Mouse (Mus musculus): Measurements from ENCODE around the gene Gspt1. TPM values are rescaled to one million over a fixed set of nuclear protein-coding genes. Genes with fewer than 3 reads are reported as not detected.

Gene Gspt1
- polyA plus RNA-seq, 1 experiment from 2014 or later, result 111 TPM

DNA sequence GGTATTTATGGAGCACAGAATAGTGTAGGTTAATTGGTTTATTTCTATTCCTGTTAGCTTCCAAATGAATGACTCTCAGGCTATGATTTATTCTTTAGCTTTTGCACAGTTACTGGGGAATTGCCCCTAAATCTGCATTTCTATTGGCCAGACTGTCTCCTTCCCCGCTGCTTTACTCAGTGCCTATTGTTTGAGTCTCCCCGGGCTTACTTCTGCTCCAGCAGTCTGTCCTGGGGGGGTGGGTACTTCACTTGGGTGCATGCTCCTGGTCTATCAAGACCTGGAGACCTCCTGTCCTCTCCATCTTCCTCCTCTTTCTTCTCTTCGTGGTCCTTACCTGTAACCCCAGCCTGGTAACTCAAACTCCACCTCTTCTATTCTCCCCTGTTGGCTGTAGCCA, 22.8 kb upstream of the Gspt1 start:
- DNase-seq (ENCODE audit: low spot score) (no peak), ATAC-seq (replicated peaks; ENCODE audit: low FRiP score) (no peak)
- Histone ChIP-seq H3K36me3 (ENCODE audit: control insufficient read depth, insufficient read depth, low read length) (no peaks in the 10 kb centered on the region), H3K4me2 (ENCODE audit: low read depth, low read length, severe bottlenecking) (no peak overlapping the region), H3K27me3 (ENCODE audit: control insufficient read depth, insufficient read depth, low read length) (no peaks in the 10 kb centered on the region), H3K9me3 (ENCODE audit: control insufficient read depth, low read length) (no peaks in the 10 kb centered on the region), H3K27ac (ENCODE audit: low read depth, low read length) (no peak overlapping the region), H3K9ac (ENCODE audit: low read length) (no peak overlapping the region), H3K4me3 (ENCODE audit: low read depth, low read length) (no peak overlapping the region), H3K4me1 (replicated peaks; ENCODE audit: control insufficient read depth, insufficient read depth, low read length) (no peaks in the 10 kb centered on the region)
- 48% methylated on average over 3 of the region's 3 CpGs for WGBS

DNA sequence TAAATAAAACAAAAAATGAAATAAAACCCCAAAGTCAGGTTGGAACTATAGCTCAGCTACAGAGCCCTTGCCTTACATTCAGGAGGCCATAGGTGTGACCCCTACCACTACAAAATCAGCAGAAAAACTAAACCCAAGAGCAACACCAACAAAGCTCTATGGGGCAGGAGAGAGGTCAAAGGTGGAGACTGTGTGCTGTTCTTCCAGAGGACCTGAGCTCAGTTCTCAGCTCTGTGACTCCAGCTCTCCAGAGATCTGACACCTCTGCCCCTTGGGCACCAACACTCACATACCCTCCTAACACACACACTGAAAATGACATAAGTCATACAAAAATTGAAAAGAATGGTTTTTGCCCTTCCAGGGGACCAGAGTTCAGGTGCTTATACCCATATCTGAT, 16.9 kb upstream of the Gspt1 start:
- H3K4me1 ChIP-seq (replicated peaks; ENCODE audit: control insufficient read depth, insufficient read depth, low read length), result no peaks in the 10 kb centered on the region
- no peak for DNase-seq (ENCODE audit: low spot score)
- H3K4me3 ChIP-seq (ENCODE audit: low read depth, low read length), result no peak overlapping the region
- no peak overlapping the region for H3K9ac ChIP-seq (ENCODE audit: low read length)
- no peaks in the 10 kb centered on the region for H3K9me3 ChIP-seq (ENCODE audit: control insufficient read depth, low read length)
- no peak overlapping the region for H3K27ac ChIP-seq (ENCODE audit: low read depth, low read length)
- ATAC-seq (replicated peaks; ENCODE audit: low FRiP score), result no peak
- H3K36me3 ChIP-seq (ENCODE audit: control insufficient read depth, insufficient read depth, low read length), result no peaks in the 10 kb centered on the region
- H3K27me3 ChIP-seq (ENCODE audit: control insufficient read depth, insufficient read depth, low read length), result no peaks in the 10 kb centered on the region
- H3K4me2 ChIP-seq (ENCODE audit: low read depth, low read length, severe bottlenecking), result no peak overlapping the region

DNA sequence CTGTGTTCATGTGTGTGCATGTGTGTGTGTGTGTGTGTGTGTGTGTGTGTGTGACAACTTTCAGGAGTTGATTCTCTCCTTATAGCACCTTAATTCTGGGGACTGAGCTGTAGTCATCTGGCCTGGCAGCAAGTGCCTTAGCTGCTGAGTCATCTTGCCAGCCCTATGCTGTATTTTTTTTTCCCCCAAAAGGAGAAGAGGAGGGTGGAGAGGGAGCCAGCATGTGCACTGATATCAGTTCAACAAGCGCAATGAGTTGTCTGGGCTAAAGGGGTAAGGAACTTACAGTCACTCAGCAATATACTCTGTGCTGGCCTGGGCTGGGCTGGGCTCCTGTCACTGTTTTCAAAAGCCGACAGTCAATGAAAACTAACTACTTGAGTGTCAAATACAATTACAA, 16.5 kb upstream of the Gspt1 start:
- Histone ChIP-seq H3K9me3 (ENCODE audit: control insufficient read depth, low read length) (no peaks in the 10 kb centered on the region), H3K27me3 (ENCODE audit: control insufficient read depth, insufficient read depth, low read length) (no peaks in the 10 kb centered on the region), H3K36me3 (ENCODE audit: control insufficient read depth, insufficient read depth, low read length) (no peaks in the 10 kb centered on the region), H3K4me2 (ENCODE audit: low read depth, low read length, severe bottlenecking) (no peak overlapping the region), H3K27ac (ENCODE audit: low read depth, low read length) (no peak overlapping the region), H3K9ac (ENCODE audit: low read length) (no peak overlapping the region), H3K4me3 (ENCODE audit: low read depth, low read length) (no peak overlapping the region), H3K4me1 (replicated peaks; ENCODE audit: control insufficient read depth, insufficient read depth, low read length) (no peaks in the 10 kb centered on the region)
- 88% methylated on average over 2 of the region's 2 CpGs for WGBS
- no peak for DNase-seq (ENCODE audit: low spot score)
- ATAC-seq (replicated peaks; ENCODE audit: low FRiP score), result no peak

DNA sequence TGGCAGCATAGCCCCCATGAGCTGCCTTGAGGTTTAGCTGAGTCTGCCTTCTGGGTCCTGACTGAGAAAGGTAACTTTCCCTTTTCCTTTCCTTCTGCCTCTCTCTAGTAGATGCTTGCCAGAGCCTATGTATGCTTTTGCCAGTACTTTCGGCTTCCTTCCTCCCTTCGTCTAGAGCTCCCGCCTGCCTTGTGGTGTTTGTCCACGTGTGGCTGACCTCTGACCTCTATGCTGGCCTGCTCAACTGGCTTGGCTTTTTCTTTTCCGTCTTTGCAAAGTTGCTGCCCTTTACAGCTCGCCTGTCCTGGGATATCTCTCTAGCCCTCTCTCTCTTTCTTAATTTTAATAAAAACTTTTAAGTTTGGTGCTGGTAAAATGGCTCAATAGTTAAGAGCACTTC, 15.7 kb upstream of the Gspt1 start:
- H3K9ac ChIP-seq (ENCODE audit: low read length), result no peak overlapping the region
- 40% methylated on average over 6 of the region's 6 CpGs for WGBS
- no peak overlapping the region for H3K4me3 ChIP-seq (ENCODE audit: low read depth, low read length)
- ATAC-seq (replicated peaks; ENCODE audit: low FRiP score) (no peak), DNase-seq (ENCODE audit: low spot score) (no peak)
- no peaks in the 10 kb centered on the region for H3K9me3 ChIP-seq (ENCODE audit: control insufficient read depth, low read length)
- no peak overlapping the region for H3K27ac ChIP-seq (ENCODE audit: low read depth, low read length)
- H3K4me1 ChIP-seq (replicated peaks; ENCODE audit: control insufficient read depth, insufficient read depth, low read length), result no peaks in the 10 kb centered on the region
- H3K4me2 ChIP-seq (ENCODE audit: low read depth, low read length, severe bottlenecking), result no peak overlapping the region
- H3K27me3 ChIP-seq (ENCODE audit: control insufficient read depth, insufficient read depth, low read length), result no peaks in the 10 kb centered on the region
- no peaks in the 10 kb centered on the region for H3K36me3 ChIP-seq (ENCODE audit: control insufficient read depth, insufficient read depth, low read length)

DNA sequence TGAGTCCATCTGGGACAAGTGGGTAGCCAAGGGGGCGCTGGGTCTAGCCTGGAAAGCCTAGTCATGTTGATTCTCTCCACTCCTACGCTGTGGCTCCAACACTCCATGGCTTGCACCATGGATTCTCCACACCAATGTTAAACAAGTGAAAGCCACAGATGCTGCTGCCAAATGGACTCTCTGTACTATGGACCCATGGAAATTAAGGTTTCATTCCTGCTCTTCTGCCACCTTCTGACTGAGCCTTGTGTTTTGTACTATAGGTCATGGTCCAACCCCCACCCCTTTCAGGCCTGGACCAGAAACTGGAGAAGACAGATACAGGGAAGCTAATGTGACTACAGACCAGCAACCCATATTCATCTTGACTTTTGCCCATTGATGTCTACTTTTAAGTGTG, 12.4 kb upstream of the Gspt1 start:
- Histone ChIP-seq H3K27me3 (ENCODE audit: control insufficient read depth, insufficient read depth, low read length) (no peaks in the 10 kb centered on the region), H3K27ac (ENCODE audit: low read depth, low read length) (no peak overlapping the region), H3K9ac (ENCODE audit: low read length) (no peak overlapping the region), H3K4me2 (ENCODE audit: low read depth, low read length, severe bottlenecking) (no peak overlapping the region), H3K4me3 (ENCODE audit: low read depth, low read length) (no peak overlapping the region), H3K4me1 (replicated peaks; ENCODE audit: control insufficient read depth, insufficient read depth, low read length) (no peaks in the 10 kb centered on the region), H3K9me3 (ENCODE audit: control insufficient read depth, low read length) (no peaks in the 10 kb centered on the region), H3K36me3 (ENCODE audit: control insufficient read depth, insufficient read depth, low read length) (no peaks in the 10 kb centered on the region)
- no peak for ATAC-seq (replicated peaks; ENCODE audit: low FRiP score)
- DNase-seq (ENCODE audit: low spot score), result no peak
- 75% methylated on average over 2 of the region's 2 CpGs for WGBS

DNA sequence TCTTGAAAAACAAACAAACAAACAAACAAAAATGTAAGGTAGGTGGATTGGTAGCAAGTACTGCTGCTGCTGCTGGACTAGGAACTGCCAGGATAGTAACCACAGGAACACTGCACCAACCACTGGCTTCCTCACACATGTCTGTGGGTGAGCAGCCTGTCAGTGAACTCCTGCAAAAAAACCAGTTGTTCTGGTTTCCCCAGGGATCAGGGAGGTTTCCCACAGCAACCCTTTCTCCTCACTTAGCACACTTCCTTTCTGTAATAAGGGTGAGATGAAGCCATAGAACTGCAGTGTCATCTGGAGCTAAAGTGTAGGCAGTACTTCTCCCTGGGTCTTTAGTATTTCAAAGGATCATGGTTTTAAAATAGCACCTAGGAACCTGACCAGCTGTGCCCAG, 9.1 kb upstream of the Gspt1 start:
- Histone ChIP-seq H3K27me3 (ENCODE audit: control insufficient read depth, insufficient read depth, low read length) (no peaks in the 10 kb centered on the region), H3K36me3 (ENCODE audit: control insufficient read depth, insufficient read depth, low read length) (no peaks in the 10 kb centered on the region), H3K9me3 (ENCODE audit: control insufficient read depth, low read length) (no peaks in the 10 kb centered on the region), H3K4me3 (ENCODE audit: low read depth, low read length) (no peak overlapping the region), H3K9ac (ENCODE audit: low read length) (no peak overlapping the region), H3K4me1 (replicated peaks; ENCODE audit: control insufficient read depth, insufficient read depth, low read length) (no peaks in the 10 kb centered on the region), H3K27ac (ENCODE audit: low read depth, low read length) (no peak overlapping the region), H3K4me2 (ENCODE audit: low read depth, low read length, severe bottlenecking) (no peak overlapping the region)
- no peak for DNase-seq (ENCODE audit: low spot score)
- ATAC-seq (replicated peaks; ENCODE audit: low FRiP score), result no peak

DNA sequence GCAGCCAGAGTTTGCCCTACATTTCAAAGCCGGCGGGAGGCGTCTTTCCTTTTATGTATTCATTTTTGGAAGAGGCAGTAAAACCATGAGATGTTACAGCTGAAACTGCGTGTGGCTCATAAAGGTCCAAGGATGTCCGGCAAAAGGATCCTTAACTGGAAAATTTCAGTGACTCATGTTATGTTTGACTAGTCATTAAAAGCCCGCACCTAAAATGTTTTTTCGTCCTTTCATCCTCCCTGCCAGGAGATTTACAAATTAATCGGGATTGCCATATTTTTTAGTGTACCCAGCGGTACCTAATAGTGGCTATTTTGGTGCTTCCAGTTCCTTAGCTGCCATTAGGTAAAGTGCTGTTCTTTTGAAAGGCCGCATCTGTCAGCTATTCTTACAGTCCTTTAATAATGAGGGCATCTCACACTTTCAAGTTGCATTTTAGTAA, 619 bp upstream of the Gspt1 start:
- Histone ChIP-seq H3K4me1 (replicated peaks; ENCODE audit: control insufficient read depth, insufficient read depth, low read length) (peaks cover 6% of the 10 kb centered on the region; the same call in 1 of the 2 replicates), H3K9ac (ENCODE audit: low read length) (peak overlapping the region; percentile 95), H3K27me3 (ENCODE audit: control insufficient read depth, insufficient read depth, low read length) (no peaks in the 10 kb centered on the region), H3K4me3 (ENCODE audit: low read depth, low read length) (peak overlapping the region; percentile 100), H3K4me2 (ENCODE audit: low read depth, low read length, severe bottlenecking) (peak overlapping the region; percentile 73), H3K9me3 (ENCODE audit: control insufficient read depth, low read length) (no peaks in the 10 kb centered on the region), H3K27ac (ENCODE audit: low read depth, low read length) (peak overlapping the region; percentile 89), H3K36me3 (ENCODE audit: control insufficient read depth, insufficient read depth, low read length) (no peaks in the 10 kb centered on the region)
- DNase-seq (ENCODE audit: low spot score) (no peak), ATAC-seq (replicated peaks; ENCODE audit: low FRiP score) (no peak)
- 26% methylated on average over 10 of the region's 10 CpGs for WGBS

DNA sequence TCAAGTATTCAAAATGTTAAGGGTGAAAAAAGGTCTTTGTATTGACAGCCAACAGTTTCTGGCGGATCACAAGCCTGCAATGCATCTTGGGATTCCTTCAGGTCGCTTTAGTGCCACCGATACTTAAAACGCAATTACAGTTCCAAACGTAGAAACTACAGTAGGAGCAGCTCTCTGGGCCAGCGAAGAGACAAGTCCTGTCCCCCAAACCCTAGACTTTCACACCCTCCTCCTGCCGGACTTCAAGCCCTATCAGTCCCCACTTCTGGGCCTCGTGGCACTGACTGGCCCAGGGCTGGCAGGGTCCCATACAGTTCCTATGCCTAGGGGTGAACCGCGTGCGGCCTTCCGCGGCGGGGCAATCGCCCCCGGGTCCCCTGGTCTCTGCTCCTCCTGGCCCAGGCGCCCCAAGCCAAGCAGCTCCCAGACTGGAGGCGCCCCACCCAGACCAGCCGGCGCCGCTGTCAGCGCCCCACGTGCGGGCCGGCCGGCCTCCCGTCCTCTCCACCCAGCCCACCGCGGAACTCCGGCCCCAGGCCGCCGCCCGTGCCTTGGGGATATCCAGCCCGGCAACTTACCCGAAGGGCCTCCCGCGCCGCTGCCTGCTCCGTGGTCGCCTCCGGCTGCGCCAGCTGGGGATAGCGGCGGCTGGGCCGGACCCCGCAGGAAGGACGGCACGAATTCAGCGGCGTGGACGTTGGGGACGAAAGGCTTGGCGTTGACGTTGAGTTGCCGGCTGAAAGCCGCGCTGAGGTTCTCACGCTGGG, 877 bp downstream of the Gspt1 start:
- H3K4me2 ChIP-seq (ENCODE audit: low read depth, low read length, severe bottlenecking), result peak overlapping the region; percentile 74
- peak overlapping the region; percentile 85 for H3K27ac ChIP-seq (ENCODE audit: low read depth, low read length)
- no peaks in the 10 kb centered on the region for H3K36me3 ChIP-seq (ENCODE audit: control insufficient read depth, insufficient read depth, low read length)
- no peaks in the 10 kb centered on the region for H3K27me3 ChIP-seq (ENCODE audit: control insufficient read depth, insufficient read depth, low read length)
- H3K9me3 ChIP-seq (ENCODE audit: control insufficient read depth, low read length), result no peaks in the 10 kb centered on the region
- H3K9ac ChIP-seq (ENCODE audit: low read length), result peak overlapping the region; percentile 95
- DNase-seq (ENCODE audit: low spot score) (peak; percentile 77), ATAC-seq (replicated peaks; ENCODE audit: low FRiP score) (peak; percentile 42)
- H3K4me1 ChIP-seq (replicated peaks; ENCODE audit: control insufficient read depth, insufficient read depth, low read length), result peaks cover 6% of the 10 kb centered on the region; the same call in 1 of the 2 replicates
- WGBS, result under 1% methylated on average over 50 of the region's 58 CpGs
- peak overlapping the region; percentile 100 for H3K4me3 ChIP-seq (ENCODE audit: low read depth, low read length)

DNA sequence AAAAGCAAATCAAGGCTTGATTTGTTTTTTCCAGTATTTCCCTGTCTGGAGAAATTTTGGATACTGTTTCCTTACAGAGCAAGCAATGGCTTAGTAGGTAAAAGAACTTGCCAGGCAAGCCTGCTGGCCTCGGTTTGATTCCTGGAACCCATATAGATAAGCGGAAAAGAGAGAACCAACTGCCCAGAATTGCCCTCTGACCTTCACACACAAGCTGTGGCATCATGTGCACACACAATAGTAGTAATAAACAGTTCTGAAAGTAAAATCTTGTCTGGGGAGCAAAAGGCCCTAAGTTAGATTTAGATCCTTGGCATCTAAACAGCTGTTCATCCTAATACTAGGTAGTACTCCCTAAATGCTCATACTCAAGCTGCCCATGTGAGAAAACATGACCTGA, 6.3 kb downstream of the Gspt1 start:
- Histone ChIP-seq H3K36me3 (ENCODE audit: control insufficient read depth, insufficient read depth, low read length) (no peaks in the 10 kb centered on the region), H3K27ac (ENCODE audit: low read depth, low read length) (no peak overlapping the region), H3K4me3 (ENCODE audit: low read depth, low read length) (no peak overlapping the region), H3K9me3 (ENCODE audit: control insufficient read depth, low read length) (no peaks in the 10 kb centered on the region), H3K9ac (ENCODE audit: low read length) (no peak overlapping the region), H3K4me2 (ENCODE audit: low read depth, low read length, severe bottlenecking) (no peak overlapping the region), H3K4me1 (replicated peaks; ENCODE audit: control insufficient read depth, insufficient read depth, low read length) (peaks cover 4% of the 10 kb centered on the region; the same call in 1 of the 2 replicates), H3K27me3 (ENCODE audit: control insufficient read depth, insufficient read depth, low read length) (no peaks in the 10 kb centered on the region)
- 90% methylated on average over 2 of the region's 2 CpGs for WGBS
- no peak for DNase-seq (ENCODE audit: low spot score)
- ATAC-seq (replicated peaks; ENCODE audit: low FRiP score), result no peak

All from forebrain, embryonic 11.5 days (tissue).